13 mouse cellular contexts compared by ENCODE assay signal in the genomic region with DNA sequence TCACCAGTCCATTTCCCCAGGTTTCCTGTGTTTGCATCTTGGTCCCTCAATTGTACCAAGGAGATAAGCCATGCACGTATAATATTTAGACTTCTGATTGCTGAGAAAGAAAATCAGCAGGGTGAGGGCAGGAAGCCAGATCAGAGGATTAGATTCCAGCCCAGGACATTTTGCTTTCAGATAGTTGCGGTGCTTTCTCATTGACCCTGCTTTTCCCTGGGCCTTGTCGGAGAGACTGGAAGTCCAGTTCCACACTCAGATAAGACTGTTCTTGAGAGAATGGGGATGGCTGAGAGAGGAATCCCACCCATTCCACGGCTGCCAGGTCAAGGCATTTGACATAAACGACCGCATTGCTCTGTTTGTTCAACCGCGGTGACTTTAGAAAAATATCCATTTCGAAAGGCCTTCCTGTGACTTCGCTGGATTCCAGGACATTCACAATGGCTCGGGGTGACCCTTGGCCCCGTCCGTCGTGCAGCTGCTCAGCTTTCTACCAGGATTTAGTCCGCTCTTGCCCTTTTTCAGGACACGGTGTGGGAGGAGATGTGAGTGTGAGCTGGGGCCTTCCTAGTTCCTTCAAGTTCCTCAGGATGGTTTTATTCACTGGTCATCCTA. TPM values are rescaled to one million over a fixed set of nuclear protein-coding genes. Genes with fewer than 3 reads are reported as not detected.
DNase-seq lines count a peak whose midpoint lies in the region; ATAC-seq lines count a peak whose summit lies in the region.
"Had no signal": no experiment of that assay in that cellular context is flagged by ENCODE, and none has a peak within 500 bp of the region (broad histone marks: within the 10 kb centered on the region; RNA-seq: fewer than 3 reads in every experiment).

No protein-coding gene starts in this region.

- H3K9ac ChIP-seq in kidney, embryonic 16.5 days (replicated peaks; ENCODE audit: low read length) = no peak overlapping the region
- no peak overlapping the region for H3K9ac ChIP-seq in forebrain, embryonic 14.5 days (ENCODE audit: low read length)
- H3K9ac ChIP-seq: forebrain, embryonic 13.5 days had no signal

- DNase-seq in kidney, adult 8-10 months = peak; percentile 41 to 43
- DNase-seq in embryo, embryonic 10 days (ENCODE audit: low spot score) = peak; percentile 73
- peak; percentile 42 for DNase-seq in embryo, embryonic 11 days
- DNase-seq in kidney, postnatal 10 days = peak; percentile 73
- DNase-seq in frontal cortex, adult 2 months (ENCODE audit: extremely low spot score in 1 of 2, low spot score in 1 of 2) = no peak
- no peak for DNase-seq in forebrain, embryonic 14.5 days (ENCODE audit: low spot score)
- DNase-seq in ovary, postnatal 10 days (ENCODE audit: low spot score) = no peak
- DNase-seq: cerebellum, adult 18-20 months; spleen, adult 18-20 months; thymus, adult 2 months had no signal

- no peak overlapping the region for H3K4me2 ChIP-seq in kidney, embryonic 16.5 days (replicated peaks; ENCODE audit: low read depth, low read length)
- no peak overlapping the region for H3K4me2 ChIP-seq in forebrain, embryonic 14.5 days (ENCODE audit: low read length)
- H3K4me2 ChIP-seq: forebrain, embryonic 13.5 days had no signal

- H3K4me1 ChIP-seq in kidney, embryonic 16.5 days (ENCODE audit: insufficient read depth, low read length) = peaks cover 13% of the 10 kb centered on the region
- H3K4me1 ChIP-seq in forebrain, embryonic 14.5 days (ENCODE audit: control insufficient read depth, insufficient read depth, low read length) = no peaks in the 10 kb centered on the region
- H3K4me1 ChIP-seq: forebrain, embryonic 13.5 days had no signal

- ATAC-seq in kidney, embryonic 16.5 days (ENCODE audit: low FRiP score, low TSS enrichment) = no peak
- ATAC-seq in forebrain, embryonic 14.5 days = no peak
- ATAC-seq: forebrain, embryonic 13.5 days had no signal

- H3K27ac ChIP-seq in kidney, embryonic 16.5 days (ENCODE audit: low read length) = no peak overlapping the region
- H3K27ac ChIP-seq in forebrain, embryonic 14.5 days (ENCODE audit: low read depth, low read length) = no peak overlapping the region
- H3K27ac ChIP-seq: forebrain, embryonic 13.5 days had no signal

- no peaks in the 10 kb centered on the region for H3K9me3 ChIP-seq in kidney, embryonic 16.5 days (ENCODE audit: low read length)
- H3K9me3 ChIP-seq in forebrain, embryonic 14.5 days (replicated peaks; ENCODE audit: control insufficient read depth, low read length) = no peaks in the 10 kb centered on the region
- H3K9me3 ChIP-seq: forebrain, embryonic 13.5 days; megakaryocyte, embryonic 14.5 days had no signal

- no peak overlapping the region for H3K4me3 ChIP-seq in kidney, embryonic 16.5 days (ENCODE audit: low read length)
- H3K4me3 ChIP-seq in forebrain, embryonic 14.5 days (ENCODE audit: low read depth, low read length) = no peak overlapping the region
- H3K4me3 ChIP-seq: forebrain, embryonic 13.5 days; megakaryocyte, embryonic 14.5 days had no signal

- 18% methylated on average over 16 of the region's 16 CpGs for WGBS in kidney, embryonic 16.5 days
- WGBS in forebrain, embryonic 14.5 days = 67% methylated on average over 16 of the region's 16 CpGs

- H3K36me3 ChIP-seq in kidney, embryonic 16.5 days (ENCODE audit: insufficient read depth, low read length) = no peaks in the 10 kb centered on the region
- H3K36me3 ChIP-seq in forebrain, embryonic 14.5 days (ENCODE audit: control insufficient read depth, insufficient read depth, low read length) = no peaks in the 10 kb centered on the region

- 0 out of 2 replicates have a peak, but pooled peaks cover 3% of the 10 kb centered on the region for H3K27me3 ChIP-seq in kidney, embryonic 16.5 days (ENCODE audit: insufficient read depth, low read length)
- H3K27me3 ChIP-seq in forebrain, embryonic 14.5 days (replicated peaks; ENCODE audit: control insufficient read depth, insufficient read depth, low read length) = no peaks in the 10 kb centered on the region
- H3K27me3 ChIP-seq: megakaryocyte, embryonic 14.5 days had no signal

RNA-seq across cellular contexts. Expression of gene Vwf, which starts 50.2 kb away (rescaled TPM):
- polyA plus RNA-seq in kidney, embryonic 16.5 days (2015; fragmentation: Nextera tagmentation; extraction: Ambion mirVana) = 3.9 and 5.4 TPM in 2 replicates
- polyA plus RNA-seq in frontal cortex, adult 2 months (2012; rRNA removed) = 20.2 and 21.5 TPM in 2 replicates
- polyA plus RNA-seq in forebrain, embryonic 14.5 days (2014; fragmentation: Nextera tagmentation; extraction: Ambion mirVana) = 8.7 and 8.8 TPM in 2 replicates

Comparison
In these comparisons a context has a peak if more than half of its experiments do, and no peak if none do; other contexts are left out.
1. DNase-seq: peak in kidney, adult 8-10 months (2 of 2), embryo, embryonic 10 days (single experiment), embryo, embryonic 11 days (single experiment) and kidney, postnatal 10 days (single experiment); none in frontal cortex, adult 2 months (0 of 2), forebrain, embryonic 14.5 days (single experiment) and ovary, postnatal 10 days (single experiment).